Mouse (Mus musculus): Measurements from ENCODE around the gene Treml2. TPM values are rescaled to one million over a fixed set of nuclear protein-coding genes. Genes with fewer than 3 reads are reported as not detected.

Treml2 gene
- total RNA-seq, 2 experiments from 2014 or later: 0.18 to 0.49 TPM

DNA sequence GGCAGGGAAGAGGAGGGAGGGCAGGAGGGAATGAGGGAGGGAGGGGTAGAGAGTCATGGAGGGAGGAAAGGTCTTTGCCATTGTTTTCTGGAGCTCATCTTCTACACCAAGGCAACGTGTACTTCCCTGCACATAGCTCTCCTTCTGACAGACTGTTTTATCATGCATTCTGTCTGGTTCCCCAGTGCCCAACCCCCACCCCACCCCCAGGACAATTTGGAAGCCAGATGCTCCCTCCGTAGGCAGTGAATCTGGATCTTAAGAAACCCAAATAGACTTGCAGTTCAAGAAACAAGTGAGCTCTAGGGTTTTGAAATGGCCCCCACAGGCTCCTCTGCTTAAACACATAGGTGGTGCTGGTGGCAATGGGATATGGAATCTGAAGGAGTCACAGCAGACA, 58.6 kb downstream of the Treml2 start:
- no peak for DNase-seq (ENCODE audit: extremely low spot score in 1 of 2, low spot score in 2 of 2)
- H3K4me3 ChIP-seq: no peak overlapping the region

DNA sequence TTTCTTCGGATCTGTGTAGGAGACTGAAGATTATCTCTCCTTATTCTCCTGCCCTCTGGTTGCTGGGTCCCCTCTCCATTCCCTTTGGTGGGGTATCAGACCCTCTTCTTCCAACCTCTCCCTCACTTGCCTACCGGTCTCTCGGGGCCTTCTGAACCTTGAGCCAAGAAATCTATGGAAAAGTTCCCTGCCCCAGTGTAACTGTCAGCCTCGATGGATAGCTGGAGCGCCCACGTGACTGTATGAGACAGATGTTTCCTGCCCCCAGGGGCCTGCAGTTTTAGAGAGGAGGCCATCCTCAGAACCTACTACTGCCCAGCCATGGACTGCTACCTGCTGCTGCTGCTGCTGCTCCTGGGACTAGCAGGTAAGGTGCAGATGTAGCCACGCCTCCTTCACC, 60.3 kb downstream of the Treml2 start, which contains the start of gene Treml1:
TSS of gene Treml1 (plus strand) at position 301 of the 400 bp plus-strand sequence.
- no peak for TF ChIP-seq CTCF (IDR thresholded peaks at IDR 0.05)
- Histone ChIP-seq H3K27ac (no peak within 1 kb of the TSS; the same call in 1 of the 2 replicates), H3K4me3 (no peak within 1 kb of the TSS)
- no peak for DNase-seq (ENCODE audit: extremely low spot score in 1 of 2, low spot score in 2 of 2)
- intact Hi-C loops (cut with DNase I): no loop called here

More for the DNA sequence above, 58.6 kb downstream of the Treml2 start:
- H3K27ac ChIP-seq: no peak overlapping the region; the same call in 1 of the 2 replicates
- no peak for TF ChIP-seq CTCF (IDR thresholded peaks at IDR 0.05)
- intact Hi-C loops (cut with DNase I): no loop called here

DNA sequence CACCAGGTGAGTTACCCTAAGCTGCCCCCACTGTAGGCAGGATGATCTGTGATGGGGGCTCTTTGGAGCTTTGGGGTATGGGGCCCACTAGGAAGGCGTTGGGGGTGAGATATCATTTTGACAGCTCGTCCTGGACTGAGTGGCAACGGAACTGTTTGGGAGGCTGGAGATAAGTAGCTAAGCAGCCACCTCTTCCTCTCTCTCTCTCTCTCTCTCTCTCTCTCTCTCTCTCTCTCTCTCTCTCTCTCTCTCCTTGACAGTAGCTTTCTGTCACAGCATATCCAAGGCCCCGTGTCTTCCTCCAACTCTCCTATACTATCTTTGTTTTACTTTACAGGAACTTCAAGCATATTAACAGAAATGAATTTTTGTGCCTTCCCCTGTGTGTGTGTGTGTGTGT, 61.2 kb downstream of the Treml2 start:
- H3K4me3 ChIP-seq: no peak overlapping the region
- no peak for TF ChIP-seq CTCF (IDR thresholded peaks at IDR 0.05)
- DNase-seq (ENCODE audit: extremely low spot score in 1 of 2, low spot score in 2 of 2): no peak
- intact Hi-C loops (cut with DNase I): no loop called here
- no peak overlapping the region for H3K27ac ChIP-seq

Other genes with a start within 250 kb of the Treml2 start
- not detected for gene 1700067P10Rik, start 210.2 kb upstream of the Treml2 start, total RNA-seq (2021)
- gene 9830107B12Rik, start 153.2 kb upstream of the Treml2 start, total RNA-seq (2021): not detected
- gene A530064D06Rik, start 132.2 kb upstream of the Treml2 start, total RNA-seq (2021): not detected
- not detected for gene Trem1, start 66.7 kb upstream of the Treml2 start, total RNA-seq (2021)
- under 1 TPM; 0.36 to 0.72 TPM for gene Trem3, start 51.7 kb upstream of the Treml2 start, total RNA-seq (2021)
- under 1 TPM in 1 of 2 experiments, not detected in 1; 0.34 TPM for gene Treml4, start 35.2 kb upstream of the Treml2 start, total RNA-seq (2021)
- gene B430306N03Rik, start 16.6 kb downstream of the Treml2 start, total RNA-seq (2021): under 1 TPM in 1 of 2 experiments, not detected in 1; 0.48 TPM
- 10 to 100 TPM in 1 of 2 experiments, 1 to 10 TPM in 1; 8.3 to 11.0 TPM for gene Trem2, start 46.9 kb downstream of the Treml2 start, total RNA-seq (2021)
- gene Treml1, start 60.4 kb downstream of the Treml2 start, total RNA-seq (2021): under 1 TPM; 0.42 to 0.43 TPM
- gene Nfya, start 110.4 kb downstream of the Treml2 start, total RNA-seq (2021): 10 to 100 TPM; 24.3 to 24.9 TPM
- gene Oard1, start 110.5 kb downstream of the Treml2 start, total RNA-seq (2021): 10 to 100 TPM; 10.0 to 10.4 TPM
- not detected for gene Apobec2, start 133.4 kb downstream of the Treml2 start, total RNA-seq (2021)
- gene Tspo2, start 152.0 kb downstream of the Treml2 start, total RNA-seq (2021): not detected
- gene Unc5cl, start 155.4 kb downstream of the Treml2 start, total RNA-seq (2021): under 1 TPM in 1 of 2 experiments, not detected in 1; 0.30 TPM